Mouse (Mus musculus) kidney, postnatal 25 days (tissue): Measurements from ENCODE around the gene Hpn.

Experiments
- DNase-seq, 2 experiments: peaks; one replicate each; pipeline ENCODE4 v3.0.0; 2021; ENCODE audit warnings: mixed read lengths in 2 of 2

The Hpn gene

DNA sequence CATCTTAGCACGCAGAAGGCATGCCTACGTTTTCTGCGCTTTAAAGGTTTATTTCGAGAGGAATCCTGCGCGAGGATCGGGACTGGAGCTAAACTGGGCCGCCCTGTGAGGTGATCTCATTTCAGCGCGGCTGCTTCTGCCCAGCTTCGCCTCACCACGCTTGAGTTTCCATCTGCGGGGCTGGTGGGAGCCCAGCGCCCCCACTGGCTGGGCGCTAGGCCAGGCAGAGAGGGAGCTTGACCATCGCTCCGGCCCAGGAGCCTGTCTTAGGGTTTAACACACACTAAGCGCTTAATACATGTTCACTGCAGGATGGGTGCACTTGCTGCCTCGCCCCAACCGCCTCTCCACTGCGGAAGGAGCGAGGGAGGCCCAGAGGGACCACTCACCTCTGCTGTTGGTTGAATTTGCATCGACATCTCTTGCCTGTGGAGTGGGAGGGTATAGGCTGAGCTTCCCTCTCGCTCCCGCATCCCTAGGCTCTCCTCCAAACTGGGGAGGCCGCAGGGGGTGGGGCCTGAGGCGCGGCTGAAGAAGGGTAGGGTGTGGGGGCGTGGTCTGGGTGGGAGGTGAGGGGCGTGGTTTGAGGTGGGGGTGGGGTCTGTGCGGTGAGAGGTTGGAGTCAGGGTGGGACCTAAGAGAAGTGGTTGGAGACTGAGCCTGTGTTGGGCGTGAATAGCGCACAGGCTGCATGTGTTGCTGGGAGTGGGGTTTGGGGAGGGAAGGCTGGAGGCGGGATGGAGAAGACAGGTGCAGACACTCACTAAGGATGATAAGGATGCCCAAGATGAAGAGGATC lies 62.3 kb downstream of the Hpn start:
- DNase-seq: peak in 1 of 2 experiments; percentile 51

DNA sequence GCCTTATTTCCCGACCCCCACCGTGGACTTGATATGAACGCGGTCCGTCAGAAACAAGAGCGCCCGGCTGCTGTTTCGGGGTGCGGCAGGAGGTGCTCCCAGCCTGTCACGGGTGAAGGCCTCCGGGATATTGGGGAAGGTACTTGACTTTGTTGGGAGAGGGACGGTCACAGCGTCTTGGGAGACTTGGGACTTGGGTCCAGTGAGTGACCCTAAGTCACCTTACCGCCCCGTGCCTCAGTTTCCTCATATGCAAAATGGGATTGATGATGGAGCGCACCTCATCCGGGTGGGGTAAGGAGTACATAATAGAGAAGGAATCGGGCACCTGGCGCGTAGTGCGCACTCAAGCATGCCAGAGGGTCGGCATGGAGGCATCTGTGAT lies 62.8 kb downstream of the Hpn start:
- peak in 1 of 2 experiments; percentile 27 for DNase-seq

DNA sequence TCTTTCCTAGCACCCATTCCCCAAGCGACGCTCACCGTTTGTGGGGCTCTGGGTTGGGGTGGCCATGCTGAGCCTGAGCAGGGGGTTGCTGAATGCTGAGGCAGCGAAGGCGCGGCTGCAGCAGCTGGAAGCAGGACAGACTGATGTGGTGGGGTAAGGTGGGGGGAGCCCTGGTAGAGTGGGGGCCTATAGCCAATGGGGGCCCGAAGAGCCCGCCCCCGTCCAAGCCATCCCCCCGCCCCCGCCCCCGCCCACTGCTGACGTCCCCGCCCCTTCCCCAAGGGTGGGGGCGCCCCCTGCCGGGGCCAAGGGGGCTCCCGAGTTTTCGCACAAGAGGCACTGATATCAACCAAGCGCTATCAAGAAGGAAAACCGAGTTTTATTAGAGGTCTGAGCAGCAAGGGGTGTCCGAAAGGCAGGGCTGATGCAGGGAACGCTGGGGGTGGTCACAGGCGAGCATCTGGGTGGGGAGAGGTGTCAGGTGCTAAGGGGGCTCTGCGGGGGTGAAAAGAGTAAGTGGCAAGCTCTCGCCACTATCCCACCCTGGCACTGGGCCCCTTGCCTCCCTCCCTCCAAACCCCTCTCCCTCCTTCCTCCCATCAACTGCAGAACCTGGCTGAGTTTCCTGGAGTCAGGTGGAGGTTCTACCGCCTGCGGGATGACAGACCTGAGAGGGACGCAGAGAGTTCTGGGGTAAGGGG lies 63.6 kb downstream of the Hpn start, which contains the start of gene Fxyd7:
Gene Fxyd7 (minus strand): TSS at position 147 of the 701 bp plus-strand sequence.
- peak in 1 of 2 experiments; percentile 29 for DNase-seq

DNA sequence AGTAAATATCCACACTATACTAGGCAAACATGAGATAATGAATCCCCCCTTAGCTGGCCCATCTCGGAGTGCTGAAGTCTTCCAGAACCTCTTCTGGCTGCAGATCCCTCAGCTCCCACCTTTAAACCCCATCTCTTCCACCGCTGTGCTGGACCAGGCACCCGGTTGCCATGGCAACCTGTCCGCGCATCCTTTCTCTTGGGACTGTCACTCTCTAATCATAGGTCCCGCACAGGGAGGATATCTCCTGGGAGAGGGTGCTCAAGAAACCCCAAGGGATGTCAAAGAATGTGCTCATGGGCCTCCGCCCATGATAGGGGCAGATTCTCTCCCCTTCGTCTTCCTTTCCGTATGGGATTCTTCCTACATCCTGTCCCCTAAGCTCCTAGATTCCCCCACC lies 64.2 kb downstream of the Hpn start:
- peak in 1 of 2 experiments; percentile 21 for DNase-seq

DNA sequence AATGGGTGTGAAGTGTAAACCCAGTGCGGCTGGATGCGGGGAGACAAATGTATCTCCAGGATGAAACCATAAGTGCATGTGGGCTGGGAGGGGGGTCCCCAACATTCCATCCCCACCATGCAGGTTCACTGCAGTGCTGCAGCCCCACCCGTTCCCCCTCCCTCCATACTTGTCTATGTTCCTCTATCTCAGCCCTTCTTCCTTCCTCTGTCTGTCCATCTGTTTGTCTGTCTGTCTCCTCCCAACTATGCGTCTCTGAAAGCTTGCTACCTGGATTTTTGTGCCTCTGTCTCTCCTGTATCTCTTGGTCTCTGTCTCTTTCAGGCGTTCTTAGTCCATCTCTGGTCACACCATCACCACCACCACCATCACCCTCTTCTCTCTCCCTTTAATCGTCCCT lies 64.6 kb downstream of the Hpn start:
- no peak for DNase-seq

DNA sequence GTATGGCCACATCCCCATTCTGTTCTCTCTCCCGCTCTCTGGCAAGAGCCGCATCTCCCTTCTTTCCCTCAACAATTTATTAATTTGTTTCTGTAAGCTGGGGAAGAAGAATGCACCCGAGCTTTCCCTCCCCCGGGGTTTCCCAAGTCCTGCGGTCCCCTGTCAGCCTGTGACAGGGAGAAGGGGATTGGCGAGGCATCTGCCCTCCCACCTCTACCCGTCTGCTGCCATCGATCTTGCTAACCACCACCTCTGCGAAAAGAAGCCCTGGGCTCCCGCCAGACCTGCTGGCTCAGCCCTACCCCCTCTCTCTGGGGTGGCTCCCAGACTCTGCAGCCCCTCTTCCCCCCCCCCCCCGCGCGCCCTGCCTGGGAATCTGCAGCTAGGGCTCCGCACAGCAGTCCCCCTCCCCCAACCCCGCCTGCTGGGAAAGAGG lies 65.2 kb downstream of the Hpn start:
- DNase-seq: peak in 1 of 2 experiments; percentile 31

DNA sequence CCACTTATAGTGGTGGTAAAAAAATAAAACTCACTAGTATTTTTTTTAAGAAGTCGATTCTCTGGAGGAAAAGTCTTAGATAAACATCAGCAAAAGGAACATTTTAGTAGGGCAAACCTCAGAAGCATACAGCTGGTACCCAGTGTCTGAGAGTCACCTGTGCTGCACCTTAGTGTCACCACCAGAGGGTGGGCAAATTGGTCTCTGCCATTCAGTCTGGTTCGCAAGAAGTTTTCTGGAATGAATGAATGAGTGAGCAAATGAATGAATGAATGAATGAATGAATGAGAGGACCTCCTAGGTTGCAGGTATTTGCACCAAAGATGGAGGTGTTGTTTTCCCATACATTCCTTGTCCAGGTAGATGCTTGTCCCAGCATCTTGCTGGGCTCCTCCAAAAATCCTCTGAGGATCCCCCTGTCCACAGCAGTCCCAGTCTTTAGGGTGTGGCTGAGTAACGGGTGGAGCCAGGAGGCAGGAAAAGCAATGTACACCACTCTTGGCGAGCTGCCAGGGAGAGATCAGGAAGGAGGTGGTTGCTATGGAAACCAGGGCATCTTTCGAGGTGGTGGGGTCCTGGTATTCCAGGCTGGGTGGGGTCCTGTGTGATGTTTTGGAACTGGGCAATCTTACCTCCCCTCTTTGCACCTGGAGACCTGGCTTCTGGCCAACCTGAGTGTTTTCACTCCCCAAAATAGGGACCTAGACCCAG lies 65.8 kb downstream of the Hpn start:
- DNase-seq: peak; percentile 33 to 39
